Mouse (Mus musculus): Measurements from ENCODE around the gene Wdr86. TPM values are rescaled to one million over a fixed set of nuclear protein-coding genes. Genes with fewer than 3 reads are reported as not detected.

Gene Wdr86
- polyA plus RNA-seq, 1 experiment from 2014 or later, result 10.1 TPM

DNA sequence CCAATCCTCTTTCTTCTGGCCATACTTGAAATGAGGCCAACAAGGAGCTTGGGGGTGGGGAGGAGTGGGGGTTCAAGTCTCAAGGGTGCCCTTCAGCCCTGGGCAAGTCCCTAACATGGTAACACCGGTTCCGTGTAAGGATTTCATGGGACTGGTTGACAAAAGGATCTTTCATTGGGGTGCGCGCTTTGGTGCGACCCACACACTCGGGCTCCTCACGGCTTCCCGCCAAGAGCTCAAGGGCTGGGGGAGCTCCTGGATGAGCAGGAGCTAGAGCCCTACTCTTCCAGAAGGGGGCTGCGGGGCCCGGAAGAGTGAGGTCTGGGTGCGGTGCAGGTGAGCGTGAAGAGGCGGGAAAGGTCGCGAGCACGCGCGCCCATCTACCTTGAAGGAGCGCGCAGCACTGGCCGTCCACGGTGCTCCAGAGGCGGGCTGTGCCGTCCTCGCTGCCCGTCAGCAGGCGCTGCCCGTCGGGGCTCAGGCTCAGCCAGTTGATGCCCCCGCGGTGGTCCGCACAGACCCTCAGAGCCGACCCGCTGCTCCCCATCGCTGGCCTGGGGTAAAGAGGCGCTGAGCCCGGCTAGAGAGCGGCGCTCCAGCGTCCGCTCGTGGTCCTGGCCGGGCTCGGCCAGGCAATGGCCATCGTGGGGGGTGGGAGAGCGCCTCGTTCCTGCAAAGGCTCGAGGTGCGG is 585 bp downstream of the Wdr86 start:
- Histone ChIP-seq H3K36me3 (replicated peaks) (no peaks in the 10 kb centered on the region), H3K4me1 (peaks cover 26% of the 10 kb centered on the region), H3K27me3 (peaks cover 46% of the 10 kb centered on the region), H3K9ac (peak overlapping the region; percentile 53; the same call in 1 of the 2 replicates), H3K27ac (no peak overlapping the region), H3K4me2 (peak overlapping the region; percentile 65), H3K9me3 (no peaks in the 10 kb centered on the region), H3K4me3 (replicated peaks) (peak overlapping the region; percentile 45)
- 1% methylated on average over 49 of the region's 49 CpGs for WGBS
- peak; percentile 5; the same call in 1 of the 2 replicates for ATAC-seq (ENCODE audit: low FRiP score)

DNA sequence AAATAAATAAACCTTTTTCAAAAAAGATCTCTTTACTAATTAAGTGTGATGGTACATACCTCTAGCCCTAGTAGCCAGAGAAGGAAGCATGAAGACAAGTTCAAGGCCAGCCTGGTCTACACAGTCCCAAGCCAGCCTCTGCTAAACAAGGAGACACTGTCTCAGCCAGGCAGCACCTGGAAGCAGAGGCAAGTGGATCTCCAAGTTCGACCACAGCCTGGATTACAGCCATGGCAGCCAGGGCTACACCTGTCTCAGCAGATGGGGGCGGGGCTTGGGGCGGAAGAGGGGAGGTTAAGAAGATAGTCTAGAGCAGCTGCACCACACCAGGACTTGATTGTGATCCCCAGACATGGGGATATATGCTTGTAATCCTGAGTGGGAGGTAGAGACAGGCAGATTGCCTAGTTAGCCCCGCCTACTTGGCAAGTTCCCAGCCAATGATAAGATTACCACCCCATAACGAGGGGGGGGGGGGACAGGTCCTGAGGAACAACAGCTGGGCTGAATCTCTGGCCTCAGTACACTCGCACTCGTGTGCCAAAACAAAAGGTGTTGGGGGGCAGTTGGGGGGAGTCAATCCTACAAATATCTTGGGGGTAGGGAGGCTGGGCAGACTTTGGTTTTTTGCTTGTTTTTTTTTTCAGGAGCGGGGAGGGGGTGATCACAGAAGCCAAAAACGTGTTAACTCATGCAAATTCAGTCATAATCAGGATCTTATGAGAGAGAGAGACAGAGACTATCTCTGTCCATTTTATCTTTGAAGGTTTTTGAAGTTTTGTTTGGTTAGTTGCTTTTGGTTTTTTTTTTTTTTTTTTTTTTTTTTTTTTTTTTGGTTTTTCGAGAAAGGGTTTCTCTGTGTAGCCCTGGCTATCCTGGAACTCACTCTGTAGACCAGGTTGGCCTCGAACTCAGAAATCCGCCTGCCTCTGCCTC is 3.4 kb downstream of the Wdr86 start:
- no peak for ATAC-seq (ENCODE audit: low FRiP score)
- Histone ChIP-seq H3K4me1 (peaks cover 27% of the 10 kb centered on the region), H3K27ac (no peak overlapping the region), H3K36me3 (replicated peaks) (no peaks in the 10 kb centered on the region), H3K9ac (no peak overlapping the region), H3K27me3 (peaks cover 42% of the 10 kb centered on the region), H3K9me3 (no peaks in the 10 kb centered on the region), H3K4me3 (replicated peaks) (no peak overlapping the region), H3K4me2 (no peak overlapping the region)
- 73% methylated on average over 12 of the region's 12 CpGs for WGBS

DNA sequence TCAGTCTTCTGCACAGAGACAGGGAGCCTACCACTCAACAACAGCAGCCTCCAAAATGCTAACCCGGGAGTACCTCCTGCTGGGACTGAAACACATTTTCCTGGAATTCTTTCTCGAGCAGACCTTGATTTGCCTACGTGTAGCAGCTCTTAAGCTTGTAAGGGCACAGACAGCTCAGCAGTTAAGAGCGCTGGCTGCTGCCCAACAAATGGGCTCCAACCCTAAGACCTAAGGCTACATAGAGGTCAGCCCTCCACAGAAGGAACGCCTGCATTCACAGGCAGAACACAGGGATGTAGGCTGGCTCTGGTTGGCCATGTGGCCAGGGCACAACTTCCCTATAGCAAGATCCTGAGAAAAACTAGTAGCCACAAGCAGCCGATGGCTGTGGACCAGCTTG is 4.6 kb downstream of the Wdr86 start:
- H3K27me3 ChIP-seq, result peaks cover 30% of the 10 kb centered on the region
- H3K36me3 ChIP-seq (replicated peaks), result no peaks in the 10 kb centered on the region
- H3K4me1 ChIP-seq, result peaks cover 25% of the 10 kb centered on the region
- H3K4me3 ChIP-seq (replicated peaks), result no peak overlapping the region
- 74% methylated on average over 6 of the region's 6 CpGs for WGBS
- no peak overlapping the region for H3K4me2 ChIP-seq
- H3K9ac ChIP-seq, result no peak overlapping the region
- H3K9me3 ChIP-seq, result no peaks in the 10 kb centered on the region
- H3K27ac ChIP-seq, result no peak overlapping the region
- ATAC-seq (ENCODE audit: low FRiP score), result no peak

DNA sequence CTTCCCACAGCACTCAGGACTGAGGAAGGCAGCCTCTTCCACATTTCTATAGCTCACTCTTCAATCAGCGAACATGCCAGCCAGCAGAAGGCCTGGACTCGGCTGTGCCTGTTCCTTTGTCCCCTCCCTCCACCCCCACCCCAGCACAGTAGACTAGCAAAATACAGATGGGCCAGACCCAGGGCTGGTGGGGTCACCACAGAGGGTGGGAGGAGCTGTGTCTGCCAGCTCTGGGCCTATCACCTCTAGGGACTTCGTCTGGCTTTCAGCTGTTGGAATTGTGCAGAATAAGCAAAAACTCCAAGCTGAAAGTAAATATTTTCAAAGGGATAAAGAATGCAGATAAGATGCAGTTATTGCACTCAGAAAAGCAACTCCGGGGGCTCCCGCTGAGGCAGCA is 5.7 kb downstream of the Wdr86 start:
- Histone ChIP-seq H3K4me3 (replicated peaks) (no peak overlapping the region), H3K9me3 (no peaks in the 10 kb centered on the region), H3K27me3 (peaks cover 19% of the 10 kb centered on the region), H3K9ac (no peak overlapping the region), H3K27ac (0 out of 2 replicates have a peak overlapping the region, but pooled peaks have one; percentile 11), H3K4me2 (no peak overlapping the region), H3K4me1 (peaks cover 14% of the 10 kb centered on the region), H3K36me3 (replicated peaks) (no peaks in the 10 kb centered on the region)
- WGBS, result 65% methylated on average over 5 of the region's 5 CpGs
- ATAC-seq (ENCODE audit: low FRiP score), result no peak

- H3K27me3 ChIP-seq, result peaks cover 13% of the 10 kb centered on the region
- H3K4me2 ChIP-seq, result no peak overlapping the region
- H3K9me3 ChIP-seq, result no peaks in the 10 kb centered on the region
- H3K4me1 ChIP-seq, result peaks cover 12% of the 10 kb centered on the region
- H3K9ac ChIP-seq, result no peak overlapping the region
- no peak overlapping the region for H3K4me3 ChIP-seq (replicated peaks)
- no peak for ATAC-seq (ENCODE audit: low FRiP score)
- H3K36me3 ChIP-seq (replicated peaks), result no peaks in the 10 kb centered on the region
- 79% methylated on average over 5 of the region's 5 CpGs for WGBS
- no peak overlapping the region for H3K27ac ChIP-seq
These were observed 6.3 kb downstream of the Wdr86 start for GRCm38 (mm10) chr5:24724270-24724634.

GRCm38 (mm10) chr5:24723527-24724269 is 6.8 kb downstream of the Wdr86 start:
- no peak overlapping the region for H3K27ac ChIP-seq

GRCm38 (mm10) chr5:24719852-24720251 is 10.7 kb downstream of the Wdr86 start:
- no peak overlapping the region for H3K27ac ChIP-seq
- H3K4me3 ChIP-seq (replicated peaks), result no peak overlapping the region
- H3K4me1 ChIP-seq, result peaks cover 8% of the 10 kb centered on the region
- H3K9ac ChIP-seq, result no peak overlapping the region
- no peak overlapping the region for H3K4me2 ChIP-seq
- H3K27me3 ChIP-seq, result no peaks in the 10 kb centered on the region
- H3K36me3 ChIP-seq (replicated peaks), result no peaks in the 10 kb centered on the region
- WGBS, result 92% methylated on average over 3 of the region's 3 CpGs
- ATAC-seq (ENCODE audit: low FRiP score), result no peak
- H3K9me3 ChIP-seq, result no peaks in the 10 kb centered on the region

More at GRCm38 (mm10) chr5:24723527-24724269, 6.8 kb downstream of the Wdr86 start:
- no peak overlapping the region for H3K4me2 ChIP-seq
- H3K4me3 ChIP-seq (replicated peaks), result no peak overlapping the region
- H3K9ac ChIP-seq, result no peak overlapping the region
- peaks cover 12% of the 10 kb centered on the region for H3K4me1 ChIP-seq
- no peaks in the 10 kb centered on the region for H3K9me3 ChIP-seq
- H3K36me3 ChIP-seq (replicated peaks), result no peaks in the 10 kb centered on the region
- peaks cover 9% of the 10 kb centered on the region for H3K27me3 ChIP-seq
- no peak for ATAC-seq (ENCODE audit: low FRiP score)
- WGBS, result 69% methylated on average over 11 of the region's 11 CpGs

DNA sequence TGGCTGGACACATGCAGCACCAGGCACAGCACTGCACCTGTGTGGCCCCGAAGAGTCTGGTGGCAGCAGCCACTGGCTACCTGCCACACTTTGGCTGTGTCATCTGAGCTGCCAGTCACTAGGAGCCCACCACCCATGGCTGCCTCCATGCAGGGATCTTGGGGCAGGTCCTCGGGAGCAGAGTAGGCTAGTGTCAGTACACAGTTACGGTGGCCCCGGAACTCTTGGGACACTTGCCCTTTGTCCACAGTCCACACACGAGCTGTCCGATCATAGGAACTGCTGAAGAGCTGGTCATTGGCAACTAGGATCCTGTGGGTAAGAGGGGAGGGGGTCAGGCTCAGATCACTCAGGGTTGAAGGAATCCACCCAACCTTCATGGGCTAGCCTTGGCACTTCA is 12.5 kb downstream of the Wdr86 start:
- no peaks in the 10 kb centered on the region for H3K27me3 ChIP-seq
- H3K9ac ChIP-seq, result no peak overlapping the region
- no peaks in the 10 kb centered on the region for H3K9me3 ChIP-seq
- no peak overlapping the region for H3K4me2 ChIP-seq
- no peak for ATAC-seq (ENCODE audit: low FRiP score)
- WGBS, result 95% methylated on average over 6 of the region's 6 CpGs
- no peak overlapping the region for H3K4me3 ChIP-seq (replicated peaks)
- no peaks in the 10 kb centered on the region for H3K36me3 ChIP-seq (replicated peaks)
- no peak overlapping the region for H3K27ac ChIP-seq
- no peaks in the 10 kb centered on the region for H3K4me1 ChIP-seq

GRCm38 (mm10) chr5:24713987-24714386 is 16.5 kb downstream of the Wdr86 start:
- Histone ChIP-seq H3K4me3 (replicated peaks) (no peak overlapping the region), H3K4me1 (no peaks in the 10 kb centered on the region), H3K27ac (no peak overlapping the region), H3K9me3 (0 out of 2 replicates have a peak, but pooled peaks cover 5% of the 10 kb centered on the region), H3K9ac (no peak overlapping the region), H3K27me3 (no peaks in the 10 kb centered on the region), H3K36me3 (replicated peaks) (peaks cover 30% of the 10 kb centered on the region), H3K4me2 (no peak overlapping the region)
- no peak for ATAC-seq (ENCODE audit: low FRiP score)
- WGBS, result 87% methylated on average over 6 of the region's 6 CpGs

DNA sequence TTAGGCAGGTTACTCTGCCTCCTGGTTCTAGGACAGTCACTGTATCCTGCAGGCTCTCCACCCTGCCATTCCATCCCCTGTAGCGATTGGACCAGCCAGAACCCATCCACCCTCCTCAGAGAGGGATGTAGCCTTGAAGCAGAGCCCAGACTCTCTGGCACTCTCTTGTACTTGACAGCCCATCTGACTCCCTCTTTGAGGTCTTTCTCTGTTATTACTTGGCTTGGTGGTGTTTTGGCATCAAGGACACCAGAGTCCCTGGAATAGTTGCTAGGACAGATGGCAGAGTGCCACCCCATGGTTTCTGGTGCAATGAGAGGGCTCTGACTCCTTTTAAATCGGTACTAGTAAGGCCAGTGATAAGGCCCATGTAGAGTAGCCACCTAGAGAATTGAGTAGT is 17.3 kb downstream of the Wdr86 start:
- Histone ChIP-seq H3K9me3 (0 out of 2 replicates have a peak, but pooled peaks cover 5% of the 10 kb centered on the region), H3K36me3 (replicated peaks) (peaks cover 38% of the 10 kb centered on the region), H3K27ac (no peak overlapping the region), H3K27me3 (no peaks in the 10 kb centered on the region), H3K4me1 (no peaks in the 10 kb centered on the region), H3K4me2 (no peak overlapping the region), H3K4me3 (replicated peaks) (no peak overlapping the region), H3K9ac (no peak overlapping the region)
- ATAC-seq (ENCODE audit: low FRiP score), result no peak
- whole genome bisulfite sequencing, result 88% methylated on average over 2 of the region's 2 CpGs

DNA sequence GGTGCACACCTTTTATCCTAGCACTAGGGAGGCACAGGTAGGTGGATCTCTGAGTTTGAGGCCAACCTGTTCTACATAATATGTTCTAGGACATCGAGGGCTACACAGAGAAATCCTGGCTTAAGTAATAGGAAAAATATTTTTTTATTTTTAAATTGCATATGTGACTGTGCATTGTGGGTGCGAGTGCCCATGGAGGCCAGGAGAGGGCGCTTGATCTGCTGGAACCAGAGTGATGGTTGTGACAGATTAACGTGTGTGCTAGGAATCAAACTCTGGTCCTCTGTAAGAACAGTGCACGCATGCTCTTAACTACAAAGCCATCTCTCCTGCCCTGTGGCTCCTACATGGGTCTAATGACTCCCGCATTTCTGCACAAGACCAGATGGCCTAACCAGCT is 18.9 kb downstream of the Wdr86 start:
- Histone ChIP-seq H3K4me1 (no peaks in the 10 kb centered on the region), H3K9ac (no peak overlapping the region), H3K36me3 (replicated peaks) (peaks cover 54% of the 10 kb centered on the region), H3K27ac (no peak overlapping the region), H3K27me3 (no peaks in the 10 kb centered on the region), H3K4me2 (no peak overlapping the region), H3K9me3 (0 out of 2 replicates have a peak, but pooled peaks cover 5% of the 10 kb centered on the region), H3K4me3 (replicated peaks) (no peak overlapping the region)
- ATAC-seq (ENCODE audit: low FRiP score), result no peak
- 93% methylated on average over 6 of the region's 6 CpGs for WGBS

- no peak for ATAC-seq (ENCODE audit: low FRiP score)
- H3K36me3 ChIP-seq (replicated peaks), result peaks cover 69% of the 10 kb centered on the region
- H3K27me3 ChIP-seq, result no peaks in the 10 kb centered on the region
- H3K4me3 ChIP-seq (replicated peaks), result no peak overlapping the region
- H3K9ac ChIP-seq, result no peak overlapping the region
- H3K27ac ChIP-seq, result no peak overlapping the region
- H3K4me1 ChIP-seq, result no peaks in the 10 kb centered on the region
- 56% methylated on average over 2 of the region's 2 CpGs for WGBS
- H3K4me2 ChIP-seq, result no peak overlapping the region
- H3K9me3 ChIP-seq, result 0 out of 2 replicates have a peak, but pooled peaks cover 5% of the 10 kb centered on the region
These were observed 20.6 kb downstream of the Wdr86 start for GRCm38 (mm10) chr5:24709962-24710361.

All from forebrain, embryonic 12.5 days (tissue).